Comparison of ENCODE assay signal across 8 mouse cellular contexts in the genomic region with DNA sequence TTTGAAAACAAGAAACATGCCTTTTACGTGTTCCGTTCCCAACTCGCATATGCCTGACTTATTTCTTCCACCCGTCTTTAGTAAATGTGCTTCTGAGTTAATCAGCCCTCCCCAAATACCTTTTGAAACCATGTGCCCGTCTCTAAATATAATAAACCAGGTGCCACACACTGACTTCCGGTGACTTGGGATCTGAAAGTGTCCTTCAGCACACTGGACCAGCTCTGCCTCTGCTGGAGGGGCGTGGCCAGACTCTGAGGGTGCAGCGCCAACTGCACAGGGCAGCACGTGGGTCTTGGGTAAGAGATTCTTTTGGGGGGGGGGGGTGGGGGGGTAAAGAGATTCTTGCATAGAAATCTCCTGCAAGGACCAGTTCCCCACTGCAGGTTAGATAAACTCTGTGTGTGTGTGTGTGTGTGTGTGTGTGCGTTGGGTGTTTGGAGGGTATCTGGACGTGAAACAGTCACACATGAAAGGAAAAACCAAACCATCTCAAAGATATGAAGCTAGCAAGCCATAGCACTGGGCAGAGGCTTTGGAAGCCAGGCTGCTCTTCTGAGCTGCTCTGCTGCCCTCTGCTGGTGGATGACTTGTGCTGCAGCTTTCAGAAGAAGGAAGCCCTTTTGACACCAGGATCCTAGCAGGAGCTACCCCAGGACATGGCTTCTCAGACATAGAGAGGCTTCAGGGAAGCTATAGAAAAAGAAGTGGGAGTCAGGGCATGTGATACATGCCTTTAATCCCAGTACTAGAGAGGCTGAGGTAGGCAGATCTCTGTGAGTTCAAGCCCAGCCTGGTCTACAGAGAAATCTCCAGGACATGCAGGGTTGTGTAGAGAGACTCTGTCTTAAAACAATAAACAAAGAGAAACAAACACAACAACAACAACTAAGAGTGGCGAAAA. TPM values are rescaled to one million over a fixed set of nuclear protein-coding genes. Genes with fewer than 3 reads are reported as not detected.
DNase-seq lines count a peak whose midpoint lies in the region; ATAC-seq and TF ChIP-seq lines count a peak whose summit lies in the region.

No protein-coding gene starts in this region.

- DNase-seq in 416B (ENCODE audit: low read depth): peak; percentile 95
- DNase-seq in adrenal gland, postnatal 25 days: peak; percentile 80
- DNase-seq in embryonic facial prominence, embryonic 11.5 days (ENCODE audit: low spot score): peak; percentile 93
- peak; percentile 79 to 81 for DNase-seq in heart, adult 2 months
- peak; percentile 71 to 76 for DNase-seq in kidney, adult 8-10 months
- DNase-seq in limb, embryonic 14.5 days (ENCODE audit: low spot score): peak; percentile 82
- peak; percentile 69 to 74 for DNase-seq in spleen, adult 2 months (ENCODE audit: low read depth in 1 of 2, low spot score in 2 of 2)

- no peaks in the 10 kb centered on the region for H3K79me2 ChIP-seq in heart, adult 2 months (replicated peaks; ENCODE audit: control insufficient read depth, insufficient read depth, low read length)

- H3K9me3 ChIP-seq in embryonic facial prominence, embryonic 11.5 days (replicated peaks; ENCODE audit: control insufficient read depth, low read length): no peaks in the 10 kb centered on the region
- H3K9me3 ChIP-seq in limb, embryonic 14.5 days (ENCODE audit: control insufficient read depth, low read length): no peaks in the 10 kb centered on the region
- H3K9me3 ChIP-seq in midbrain, embryonic 16.5 days (replicated peaks; ENCODE audit: control insufficient read depth, low read length, poor library complexity, severe bottlenecking): no peaks in the 10 kb centered on the region

- H3K27ac ChIP-seq in embryonic facial prominence, embryonic 11.5 days (replicated peaks; ENCODE audit: low read depth, low read length): no peak overlapping the region
- H3K27ac ChIP-seq in heart, adult 2 months: peak overlapping the region; percentile 11; the same call in 1 of the 2 replicates
- no peak overlapping the region for H3K27ac ChIP-seq in limb, embryonic 14.5 days (replicated peaks; ENCODE audit: low read depth, low read length)
- H3K27ac ChIP-seq in midbrain, embryonic 16.5 days (ENCODE audit: low read length): no peak overlapping the region
- H3K27ac ChIP-seq in spleen, adult 2 months (ENCODE audit: insufficient read depth, low read length): no peak overlapping the region

- H3K9ac ChIP-seq in embryonic facial prominence, embryonic 11.5 days (replicated peaks; ENCODE audit: low read length): no peak overlapping the region
- H3K9ac ChIP-seq in heart, adult 2 months (ENCODE audit: low read depth, low read length): no peak overlapping the region
- no peak overlapping the region for H3K9ac ChIP-seq in limb, embryonic 14.5 days (ENCODE audit: low read depth, low read length, severe bottlenecking)
- H3K9ac ChIP-seq in midbrain, embryonic 16.5 days (ENCODE audit: low read depth, low read length): no peak overlapping the region

- no peaks in the 10 kb centered on the region for H3K4me1 ChIP-seq in embryonic facial prominence, embryonic 11.5 days (ENCODE audit: control insufficient read depth, insufficient read depth, low read length)
- peaks cover 2% of the 10 kb centered on the region; the same call in 1 of the 2 replicates for H3K4me1 ChIP-seq in heart, adult 2 months (ENCODE audit: control insufficient read depth, insufficient read depth, low read length)
- H3K4me1 ChIP-seq in limb, embryonic 14.5 days (ENCODE audit: control insufficient read depth, insufficient read depth, low read length): peaks cover 4% of the 10 kb centered on the region
- H3K4me1 ChIP-seq in midbrain, embryonic 16.5 days (ENCODE audit: control insufficient read depth, insufficient read depth, low read length): peaks cover 9% of the 10 kb centered on the region
- H3K4me1 ChIP-seq in spleen, adult 2 months (ENCODE audit: control insufficient read depth, insufficient read depth, insufficient read length): peaks cover 3% of the 10 kb centered on the region; the same call in 1 of the 2 replicates

- no peak overlapping the region for H3K4me3 ChIP-seq in embryonic facial prominence, embryonic 11.5 days (ENCODE audit: low read depth, low read length)
- H3K4me3 ChIP-seq in heart, adult 2 months: no peak overlapping the region
- H3K4me3 ChIP-seq in limb, embryonic 14.5 days (replicated peaks; ENCODE audit: low read length): no peak overlapping the region
- H3K4me3 ChIP-seq in midbrain, embryonic 16.5 days (ENCODE audit: low read depth, low read length): no peak overlapping the region
- H3K4me3 ChIP-seq in spleen, adult 2 months (ENCODE audit: extremely low read depth, insufficient read depth, insufficient read length): no peak overlapping the region

- H3K36me3 ChIP-seq in embryonic facial prominence, embryonic 11.5 days (replicated peaks; ENCODE audit: control insufficient read depth, insufficient read depth, low read depth, low read length): no peaks in the 10 kb centered on the region
- H3K36me3 ChIP-seq in heart, adult 2 months (ENCODE audit: control insufficient read depth, insufficient read depth, low read length): no peaks in the 10 kb centered on the region
- H3K36me3 ChIP-seq in limb, embryonic 14.5 days (ENCODE audit: control insufficient read depth, insufficient read depth, low read length): no peaks in the 10 kb centered on the region
- no peaks in the 10 kb centered on the region for H3K36me3 ChIP-seq in midbrain, embryonic 16.5 days (ENCODE audit: control insufficient read depth, insufficient read depth, low read length)
- no peaks in the 10 kb centered on the region for H3K36me3 ChIP-seq in spleen, adult 2 months (ENCODE audit: control insufficient read depth, insufficient read depth, low read length)

- TF ChIP-seq CTCF in heart, adult 2 months (IDR thresholded peaks at IDR 0.05): peak; percentile 94
- peak; percentile 96 for TF ChIP-seq CTCF in spleen, adult 2 months (IDR thresholded peaks at IDR 0.05; ENCODE audit: extremely low read depth, insufficient read depth, insufficient read length, insufficient replicate concordance)

- ATAC-seq in embryonic facial prominence, embryonic 11.5 days (replicated peaks; ENCODE audit: insufficient number of reproducible peaks, low FRiP score, low TSS enrichment, low read depth): 0 out of 2 replicates have a peak, but pooled peaks have one; percentile 68
- peak; percentile 65 for ATAC-seq in limb, embryonic 14.5 days (ENCODE audit: low FRiP score, low read depth)
- peak; percentile 73 for ATAC-seq in midbrain, embryonic 16.5 days

- no peak overlapping the region for H3K4me2 ChIP-seq in embryonic facial prominence, embryonic 11.5 days (ENCODE audit: low read depth, low read length)
- 0 out of 2 replicates have a peak overlapping the region, but pooled peaks have one; percentile 10 for H3K4me2 ChIP-seq in limb, embryonic 14.5 days (replicated peaks; ENCODE audit: low read depth, low read length, severe bottlenecking)
- H3K4me2 ChIP-seq in midbrain, embryonic 16.5 days (ENCODE audit: low read length): peak overlapping the region; percentile 38

- no peaks in the 10 kb centered on the region for H3K27me3 ChIP-seq in embryonic facial prominence, embryonic 11.5 days (ENCODE audit: control insufficient read depth, insufficient read depth, low read length)
- H3K27me3 ChIP-seq in heart, adult 2 months (ENCODE audit: control insufficient read depth, insufficient read depth, low read length): no peaks in the 10 kb centered on the region
- no peaks in the 10 kb centered on the region for H3K27me3 ChIP-seq in limb, embryonic 14.5 days (ENCODE audit: control insufficient read depth, insufficient read depth, low read length)
- H3K27me3 ChIP-seq in midbrain, embryonic 16.5 days (ENCODE audit: control insufficient read depth, insufficient read depth, low read depth, low read length): no peaks in the 10 kb centered on the region
- no peaks in the 10 kb centered on the region for H3K27me3 ChIP-seq in spleen, adult 2 months (ENCODE audit: control insufficient read depth, insufficient read depth, low read length)

- no peak for TF ChIP-seq POLR2A in heart, adult 2 months (IDR thresholded peaks at IDR 0.05; ENCODE audit: insufficient read depth, low read depth, low read length)
- TF ChIP-seq POLR2A in limb, embryonic 14.5 days (IDR thresholded peaks at IDR 0.05; ENCODE audit: borderline replicate concordance, extremely low read depth, insufficient read depth, insufficient read length): no peak; the same call in 1 of the 2 replicates
- TF ChIP-seq POLR2A in spleen, adult 2 months (IDR thresholded peaks at IDR 0.05; ENCODE audit: low read depth, low read length): no peak

- TF ChIP-seq EP300 in heart, adult 2 months (IDR thresholded peaks at IDR 0.05; ENCODE audit: insufficient read depth, low read depth, low read length): peak; percentile 87

- intact Hi-C loops in heart, adult 2 months (cut with DNase I): loop anchor here (1.0 kb wide), 1 partner anchor 224 kb away; no protein-coding TSS in a partner anchor

- 43% methylated on average over 12 of the region's 12 CpGs for WGBS in embryonic facial prominence, embryonic 11.5 days
- 26% methylated on average over 12 of the region's 12 CpGs for WGBS in heart, adult 2 months
- WGBS in limb, embryonic 14.5 days: 40% methylated on average over 12 of the region's 12 CpGs
- WGBS in midbrain, embryonic 16.5 days: 42% methylated on average over 12 of the region's 12 CpGs
- WGBS in spleen, adult 2 months: 17% methylated on average over 12 of the region's 12 CpGs

RNA-seq across cellular contexts. Expression of a gene that starts 26.5 kb away (rescaled TPM):
- total RNA-seq in adrenal gland, postnatal 25 days (2021): 139 and 144 TPM in 2 replicates
- polyA plus RNA-seq in embryonic facial prominence, embryonic 11.5 days (2014; fragmentation: Nextera tagmentation; extraction: Ambion mirVana): 15.4 and 16.2 TPM in 2 replicates
- total RNA-seq in heart, adult 2 months (2021): 10 to 100 TPM; 62.7 to 63.6 TPM
- polyA plus RNA-seq in heart, adult 2 months (2012; rRNA removed): 57.0 and 72.2 TPM in 2 replicates
- polyA plus RNA-seq in limb, embryonic 14.5 days (2012; rRNA removed): 35.5 and 38.7 TPM in 2 replicates
- 26.2 and 28.1 TPM in 2 replicates for polyA plus RNA-seq in limb, embryonic 14.5 days (2014; fragmentation: Nextera tagmentation; extraction: Ambion mirVana)
- 32.8 and 39.3 TPM in 2 replicates for polyA plus RNA-seq in midbrain, embryonic 16.5 days (2015; fragmentation: Nextera tagmentation; extraction: Ambion mirVana)
- polyA plus RNA-seq in spleen, adult 2 months (2012; rRNA removed): 21.0 and 21.4 TPM in 2 replicates

RNA-seq across cellular contexts. Expression of a gene that starts 35.5 kb away (rescaled TPM):
- 39.5 and 40.8 TPM in 2 replicates for total RNA-seq in adrenal gland, postnatal 25 days (2021)
- 6.0 and 7.0 TPM in 2 replicates for polyA plus RNA-seq in embryonic facial prominence, embryonic 11.5 days (2014; fragmentation: Nextera tagmentation; extraction: Ambion mirVana)
- total RNA-seq in heart, adult 2 months (2021): 10 to 100 TPM; 16.0 to 16.6 TPM
- polyA plus RNA-seq in heart, adult 2 months (2012; rRNA removed): 19.7 and 20.3 TPM in 2 replicates
- polyA plus RNA-seq in limb, embryonic 14.5 days (2012; rRNA removed): 39.1 and 56.2 TPM in 2 replicates
- 5.2 and 6.4 TPM in 2 replicates for polyA plus RNA-seq in limb, embryonic 14.5 days (2014; fragmentation: Nextera tagmentation; extraction: Ambion mirVana)
- polyA plus RNA-seq in midbrain, embryonic 16.5 days (2015; fragmentation: Nextera tagmentation; extraction: Ambion mirVana): 2.0 and 2.5 TPM in 2 replicates
- polyA plus RNA-seq in spleen, adult 2 months (2012; rRNA removed): 83.8 and 131 TPM in 2 replicates
